Mouse (Mus musculus) kidney, embryonic 16.5 days (tissue): ENCODE results near the gene Hykk. TPM values are rescaled to one million over a fixed set of nuclear protein-coding genes. Genes with fewer than 3 reads are reported as not detected.

ENCODE experiments used
- ATAC-seq: fragments of 200-750 bp; cut with Nextera tagmentation; 2 replicates; pipeline ENCODE4 v1.8.0; 2017; ENCODE audit warnings: moderate TSS enrichment; ENCODE audit not compliant: low FRiP score, low TSS enrichment
- H3K27ac ChIP-seq: fragments of 300-500 bp; sonication (generic); 2 replicates; pipeline ENCODE4 v1.5.1; 2014; ENCODE audit warnings: low read length
- H3K27me3 ChIP-seq: fragments of 300-500 bp; sonication (generic); 2 replicates; pipeline ENCODE4 v1.6.1; 2014; ENCODE audit warnings: low read length, control low read depth, mixed read lengths; ENCODE audit not compliant: insufficient read depth
- H3K36me3 ChIP-seq: fragments of 300-500 bp; sonication (generic); 2 replicates; pipeline ENCODE4 v1.6.1; 2014; ENCODE audit warnings: low read length, control low read depth, mixed read lengths; ENCODE audit not compliant: insufficient read depth
- H3K4me1 ChIP-seq: fragments of 300-500 bp; sonication (generic); 2 replicates; pipeline ENCODE4 v1.6.1; 2014; ENCODE audit warnings: low read length, control low read depth, mixed read lengths; ENCODE audit not compliant: insufficient read depth
- H3K4me2 ChIP-seq: fragments of 300-500 bp; sonication (generic); replicated peaks from 2 replicates; pipeline ENCODE4 v1.6.1; 2014; ENCODE audit warnings: low read depth, low read length
- H3K4me3 ChIP-seq: fragments of 300-500 bp; sonication (generic); 2 replicates; pipeline ENCODE4 v1.5.1; 2014; ENCODE audit warnings: mild to moderate bottlenecking, low read length
- H3K9ac ChIP-seq: fragments of 300-500 bp; sonication (generic); replicated peaks from 2 replicates; pipeline ENCODE4 v1.6.1; 2014; ENCODE audit warnings: low read length
- H3K9me3 ChIP-seq: fragments of 300-500 bp; sonication (generic); 2 replicates; pipeline ENCODE4 v1.6.1; 2016; ENCODE audit warnings: low read length, control low read depth
- WGBS: fragments of 180-500 bp; shearing (Covaris S2); extraction: QIAGEN DNeasy Blood & Tissue Kit; methylation state at CpG from one replicate; pipeline ENCODE4 v1.1.7; 2014; 5-methylcytosine and 5-hydroxymethylcytosine counted together
- polyA plus RNA-seq: library from polyadenylated mRNA; unstranded; fragments of >200 nt; fragmentation: Nextera tagmentation; extraction: Ambion mirVana; gene quantifications from 2 replicates; pipeline ENCODE4 v1.2.1, GENCODE M21; 2015

Gene Hykk
- 12.9 and 14.0 TPM in 2 replicates for polyA plus RNA-seq

DNA sequence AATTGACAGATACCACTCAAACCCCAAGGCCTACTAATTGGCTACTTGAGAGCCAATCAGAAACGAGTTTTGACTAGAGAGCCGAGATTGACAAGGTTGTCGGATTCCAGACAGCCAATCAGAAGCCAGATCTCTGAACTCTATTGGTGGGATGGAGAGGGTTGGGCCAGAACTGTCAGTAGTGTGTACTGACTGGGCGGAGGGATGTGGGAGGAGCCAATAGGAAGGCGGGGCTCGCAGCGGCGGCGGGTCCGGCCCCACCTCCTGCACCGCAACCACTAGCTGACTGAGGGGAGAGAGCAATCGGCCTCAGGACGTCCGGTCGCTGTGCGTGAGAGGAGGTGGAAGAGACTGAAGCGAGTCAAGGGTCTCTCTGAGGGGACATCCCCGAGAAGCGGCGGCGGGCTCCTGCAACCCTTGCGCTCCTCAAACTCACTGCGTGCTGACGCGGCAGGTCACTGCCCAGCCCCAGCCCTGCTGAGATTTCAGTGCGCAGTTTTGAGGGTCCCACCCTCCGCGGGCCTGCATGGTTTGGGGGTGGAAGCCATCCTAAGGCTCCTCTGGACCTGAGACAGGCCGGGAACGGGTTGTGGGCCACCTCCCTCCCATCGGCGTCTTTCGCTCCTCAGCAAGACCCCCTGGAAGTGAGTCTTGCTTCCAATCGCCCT is at the start of gene Hykk:
Hykk (plus strand) TSS at position 274 of the 668 bp plus-strand sequence.
- Histone ChIP-seq H3K27ac (peak within 1 kb of the TSS; percentile 54; the same call in 1 of the 2 replicates), H3K36me3 (peaks cover 2% of the 10 kb centered on the region; the same call in 1 of the 2 replicates), H3K4me2 (peak within 1 kb of the TSS; percentile 83), H3K4me3 (peak within 1 kb of the TSS; percentile 63), H3K9me3 (peaks cover 2% of the 10 kb centered on the region; the same call in 1 of the 2 replicates), H3K4me1 (peaks cover 7% of the 10 kb centered on the region), H3K27me3 (no peaks in the 10 kb centered on the region), H3K9ac (peak within 1 kb of the TSS; percentile 83)
- peak; percentile 99 for ATAC-seq
- WGBS, result 0% methylated on average over 34 of the region's 34 CpGs

DNA sequence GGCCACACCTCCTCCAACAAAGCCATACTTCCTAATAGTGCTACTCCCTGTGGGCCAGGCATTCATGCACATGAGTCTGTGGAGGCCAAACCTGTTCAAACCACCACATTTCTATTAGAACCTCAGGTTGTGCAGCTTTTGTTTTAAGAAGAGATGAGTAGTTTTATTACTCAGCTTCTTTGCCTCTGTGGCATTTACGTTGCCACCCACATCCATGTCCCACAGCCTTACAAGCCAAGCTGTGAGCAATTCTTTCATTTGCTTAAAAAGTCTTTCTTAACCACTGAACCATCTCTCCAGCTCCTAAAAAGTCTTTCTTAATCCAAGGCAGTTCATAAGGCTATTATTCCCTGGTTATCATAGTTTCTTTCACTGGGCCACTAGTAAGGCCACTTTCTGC is 38.3 kb upstream of the Hykk start:
- H3K27me3 ChIP-seq, result no peaks in the 10 kb centered on the region
- 93% methylated on average over 1 of the region's 1 CpGs for WGBS
- H3K4me1 ChIP-seq, result no peaks in the 10 kb centered on the region
- no peak overlapping the region for H3K9ac ChIP-seq
- H3K9me3 ChIP-seq, result no peaks in the 10 kb centered on the region
- no peak overlapping the region for H3K4me3 ChIP-seq
- no peak overlapping the region for H3K27ac ChIP-seq
- peaks cover 32% of the 10 kb centered on the region for H3K36me3 ChIP-seq
- no peak for ATAC-seq
- H3K4me2 ChIP-seq, result no peak overlapping the region

GRCm38 (mm10) chr9:54892111-54892510 is 25.0 kb upstream of the Hykk start:
- Histone ChIP-seq H3K4me1 (no peaks in the 10 kb centered on the region), H3K9me3 (no peaks in the 10 kb centered on the region), H3K36me3 (peaks cover 33% of the 10 kb centered on the region), H3K4me2 (no peak overlapping the region), H3K4me3 (no peak overlapping the region), H3K27me3 (no peaks in the 10 kb centered on the region), H3K9ac (no peak overlapping the region), H3K27ac (no peak overlapping the region)
- 80% methylated on average over 4 of the region's 4 CpGs for WGBS
- no peak for ATAC-seq

DNA sequence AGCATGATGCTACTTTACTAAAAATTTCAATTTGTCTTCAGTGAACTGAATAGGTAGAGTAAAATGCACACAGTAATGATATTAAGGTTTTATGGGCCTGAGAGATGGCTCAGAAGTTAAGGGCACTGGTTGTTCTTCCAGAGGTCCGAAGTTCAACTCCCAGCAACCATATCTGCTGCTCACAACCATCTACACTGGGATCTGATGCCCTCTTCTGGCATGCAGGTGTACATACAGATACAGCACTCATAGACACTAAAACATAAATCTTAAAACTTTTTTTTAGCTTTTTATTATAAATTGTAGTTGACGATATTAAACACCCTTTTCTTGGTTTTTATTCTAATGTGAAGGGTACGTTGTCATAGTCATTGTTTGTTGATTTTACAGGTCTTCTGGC is 20.0 kb upstream of the Hykk start:
- Histone ChIP-seq H3K27me3 (no peaks in the 10 kb centered on the region), H3K4me3 (no peak overlapping the region), H3K4me1 (no peaks in the 10 kb centered on the region), H3K27ac (no peak overlapping the region), H3K4me2 (no peak overlapping the region), H3K9ac (no peak overlapping the region), H3K9me3 (no peaks in the 10 kb centered on the region), H3K36me3 (peaks cover 34% of the 10 kb centered on the region)
- no peak for ATAC-seq
- 87% methylated on average over 3 of the region's 3 CpGs for WGBS

DNA sequence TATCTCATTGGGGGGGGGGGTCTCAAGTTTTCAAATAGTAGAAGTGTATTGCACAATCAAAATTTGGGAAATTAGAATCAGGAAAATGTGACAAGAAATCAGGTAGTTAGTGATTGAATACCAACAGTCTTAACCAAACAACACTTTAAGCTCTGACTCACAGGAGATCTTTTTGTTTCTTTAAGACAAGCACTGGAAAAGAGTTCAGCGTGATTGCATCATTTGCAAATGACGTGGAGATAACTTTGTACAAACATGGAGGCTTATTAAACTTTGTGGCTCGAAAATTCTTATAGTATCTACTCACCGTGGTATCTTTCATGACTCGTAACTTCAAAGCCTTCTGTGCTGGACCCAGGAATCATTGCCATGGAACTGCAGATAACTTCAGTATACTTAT is 7.6 kb upstream of the Hykk start:
- 86% methylated on average over 5 of the region's 5 CpGs for WGBS
- Histone ChIP-seq H3K4me3 (no peak overlapping the region), H3K36me3 (peaks cover 37% of the 10 kb centered on the region), H3K27me3 (no peaks in the 10 kb centered on the region), H3K4me1 (no peaks in the 10 kb centered on the region), H3K9ac (no peak overlapping the region), H3K9me3 (no peaks in the 10 kb centered on the region), H3K27ac (no peak overlapping the region), H3K4me2 (no peak overlapping the region)
- no peak for ATAC-seq

DNA sequence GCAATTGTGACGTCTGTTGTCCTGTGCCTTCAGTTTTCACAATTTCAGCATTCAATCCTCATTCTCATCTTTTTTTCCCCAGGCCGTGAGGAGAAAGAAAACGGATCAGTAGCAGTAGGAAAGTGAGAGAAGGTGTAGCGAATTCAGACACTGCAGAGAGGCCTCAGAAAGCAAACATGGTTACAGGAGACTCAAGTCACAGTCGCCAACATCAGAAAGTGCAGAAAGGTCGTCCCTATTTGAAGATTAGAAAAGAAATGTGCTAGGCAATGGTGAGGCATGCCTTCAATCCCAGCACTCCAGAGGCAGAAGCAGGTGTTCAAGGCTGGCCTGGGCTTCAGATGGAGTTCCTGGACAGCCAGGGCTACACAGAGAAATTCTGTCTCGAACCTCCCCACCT is 1.5 kb upstream of the Hykk start:
- Histone ChIP-seq H3K4me1 (peaks cover 7% of the 10 kb centered on the region), H3K9ac (no peak overlapping the region), H3K9me3 (no peaks in the 10 kb centered on the region), H3K4me3 (no peak overlapping the region), H3K36me3 (0 out of 2 replicates have a peak, but pooled peaks cover 3% of the 10 kb centered on the region), H3K27ac (no peak overlapping the region), H3K27me3 (no peaks in the 10 kb centered on the region), H3K4me2 (no peak overlapping the region)
- WGBS, result 67% methylated on average over 7 of the region's 7 CpGs
- ATAC-seq, result no peak

GRCm38 (mm10) chr9:54916401-54916800 is 682 bp upstream of the Hykk start:
- WGBS, result 80% methylated on average over 8 of the region's 8 CpGs
- ATAC-seq, result peak; percentile 18; the same call in 1 of the 2 replicates

GRCm38 (mm10) chr9:54918191-54918590 is 1.1 kb downstream of the Hykk start:
- Histone ChIP-seq H3K4me3 (no peak overlapping the region), H3K9me3 (peaks cover 8% of the 10 kb centered on the region; the same call in 1 of the 2 replicates), H3K4me1 (peaks cover 7% of the 10 kb centered on the region), H3K36me3 (peaks cover 9% of the 10 kb centered on the region; the same call in 1 of the 2 replicates), H3K27me3 (no peaks in the 10 kb centered on the region), H3K4me2 (0 out of 2 replicates have a peak overlapping the region, but pooled peaks have one; percentile 83), H3K27ac (no peak overlapping the region), H3K9ac (no peak overlapping the region)
- no peak for ATAC-seq
- WGBS, result 58% methylated on average over 2 of the region's 2 CpGs

More at GRCm38 (mm10) chr9:54916401-54916800, 682 bp upstream of the Hykk start:
- H3K27ac ChIP-seq, result no peak overlapping the region
- H3K4me2 ChIP-seq, result peak overlapping the region; percentile 83
- no peak overlapping the region for H3K9ac ChIP-seq
- H3K4me1 ChIP-seq, result peaks cover 7% of the 10 kb centered on the region
- H3K27me3 ChIP-seq, result no peaks in the 10 kb centered on the region
- peak overlapping the region; percentile 63; the same call in 1 of the 2 replicates for H3K4me3 ChIP-seq
- H3K9me3 ChIP-seq, result no peaks in the 10 kb centered on the region
- 0 out of 2 replicates have a peak, but pooled peaks cover 3% of the 10 kb centered on the region for H3K36me3 ChIP-seq

DNA sequence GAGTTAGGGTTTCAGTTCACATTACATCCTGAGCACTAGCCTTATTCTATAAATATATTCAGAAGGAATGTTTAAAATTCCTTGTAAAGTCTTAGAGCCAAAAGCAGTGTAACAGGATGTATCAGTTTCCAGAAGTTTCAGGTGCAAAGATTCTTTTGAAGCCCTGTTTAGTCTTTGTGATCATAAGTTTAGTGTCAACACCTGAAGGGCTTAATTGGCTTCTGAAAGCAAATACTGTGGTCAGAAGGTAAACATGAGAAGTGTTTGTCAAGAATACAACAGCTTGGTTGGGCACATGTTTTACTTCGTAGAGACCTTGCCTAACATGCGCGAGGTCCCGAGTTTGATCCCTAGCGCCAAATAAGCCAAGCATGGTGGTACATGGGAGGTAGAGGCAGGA is 1.7 kb downstream of the Hykk start:
- 94% methylated on average over 5 of the region's 5 CpGs for WGBS
- no peak overlapping the region for H3K9ac ChIP-seq
- no peak overlapping the region for H3K4me2 ChIP-seq
- peaks cover 7% of the 10 kb centered on the region for H3K4me1 ChIP-seq
- no peak for ATAC-seq
- H3K36me3 ChIP-seq, result peaks cover 9% of the 10 kb centered on the region; the same call in 1 of the 2 replicates
- no peak overlapping the region for H3K27ac ChIP-seq
- H3K4me3 ChIP-seq, result no peak overlapping the region
- H3K9me3 ChIP-seq, result peaks cover 8% of the 10 kb centered on the region; the same call in 1 of the 2 replicates
- H3K27me3 ChIP-seq, result no peaks in the 10 kb centered on the region

GRCm38 (mm10) chr9:54919946-54920345 is 2.9 kb downstream of the Hykk start:
- Histone ChIP-seq H3K27me3 (no peaks in the 10 kb centered on the region), H3K36me3 (peaks cover 9% of the 10 kb centered on the region; the same call in 1 of the 2 replicates), H3K9ac (no peak overlapping the region), H3K4me1 (peaks cover 7% of the 10 kb centered on the region), H3K4me2 (no peak overlapping the region), H3K27ac (no peak overlapping the region), H3K4me3 (no peak overlapping the region), H3K9me3 (peaks cover 8% of the 10 kb centered on the region; the same call in 1 of the 2 replicates)
- no peak for ATAC-seq
- 58% methylated on average over 4 of the region's 4 CpGs for WGBS
